Mouse (Mus musculus) layer of hippocampus, adult 9-11 months (tissue): ENCODE measurements around the gene Phospho1.

Experiments used
- DNase-seq: peaks from one replicate; pipeline ENCODE4 v3.0.0; 2022

Gene Phospho1

DNA sequence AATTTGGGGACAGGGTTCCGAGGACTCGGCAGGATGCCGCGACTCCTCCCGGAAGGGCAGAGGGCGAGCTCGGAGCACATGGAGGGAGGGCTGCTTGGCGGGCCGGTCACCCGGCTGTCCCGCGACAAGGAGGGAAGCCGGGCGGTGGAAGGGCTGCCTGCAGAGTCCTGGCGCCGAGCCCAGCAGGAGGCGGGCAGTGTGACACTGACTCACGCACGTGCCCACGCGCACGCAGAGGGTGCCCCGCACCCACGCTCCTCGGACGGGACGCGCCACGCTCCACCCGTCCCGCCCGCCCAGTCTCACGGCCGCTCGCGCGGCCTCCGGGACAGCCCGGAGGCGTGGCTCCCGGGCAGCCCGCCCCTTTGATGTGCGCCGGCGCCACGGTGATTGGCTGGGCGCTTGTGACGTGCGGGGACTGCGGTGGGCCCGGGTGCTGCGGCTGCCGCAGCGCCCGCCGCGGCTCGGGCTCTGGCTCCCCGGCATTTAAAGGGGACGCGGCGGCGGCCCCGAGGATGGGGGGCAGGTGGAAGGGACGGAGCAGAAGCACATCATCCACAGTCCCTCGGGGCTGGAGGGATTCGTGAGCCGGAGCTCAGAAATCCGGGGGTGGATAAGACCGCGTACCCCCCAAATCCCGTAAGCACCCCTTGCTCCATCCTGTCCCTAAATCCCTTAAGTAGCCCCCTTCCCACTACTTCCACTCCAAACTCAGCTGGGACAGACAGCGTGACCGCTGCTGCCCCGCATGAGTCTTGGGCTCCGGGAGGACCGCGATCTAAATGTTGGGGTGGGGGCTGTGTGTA, at the start of gene Phospho1:
Phospho1 (plus strand) TSS at position 429 of the 806 bp plus-strand sequence.
- peak; percentile 88 for DNase-seq

DNA sequence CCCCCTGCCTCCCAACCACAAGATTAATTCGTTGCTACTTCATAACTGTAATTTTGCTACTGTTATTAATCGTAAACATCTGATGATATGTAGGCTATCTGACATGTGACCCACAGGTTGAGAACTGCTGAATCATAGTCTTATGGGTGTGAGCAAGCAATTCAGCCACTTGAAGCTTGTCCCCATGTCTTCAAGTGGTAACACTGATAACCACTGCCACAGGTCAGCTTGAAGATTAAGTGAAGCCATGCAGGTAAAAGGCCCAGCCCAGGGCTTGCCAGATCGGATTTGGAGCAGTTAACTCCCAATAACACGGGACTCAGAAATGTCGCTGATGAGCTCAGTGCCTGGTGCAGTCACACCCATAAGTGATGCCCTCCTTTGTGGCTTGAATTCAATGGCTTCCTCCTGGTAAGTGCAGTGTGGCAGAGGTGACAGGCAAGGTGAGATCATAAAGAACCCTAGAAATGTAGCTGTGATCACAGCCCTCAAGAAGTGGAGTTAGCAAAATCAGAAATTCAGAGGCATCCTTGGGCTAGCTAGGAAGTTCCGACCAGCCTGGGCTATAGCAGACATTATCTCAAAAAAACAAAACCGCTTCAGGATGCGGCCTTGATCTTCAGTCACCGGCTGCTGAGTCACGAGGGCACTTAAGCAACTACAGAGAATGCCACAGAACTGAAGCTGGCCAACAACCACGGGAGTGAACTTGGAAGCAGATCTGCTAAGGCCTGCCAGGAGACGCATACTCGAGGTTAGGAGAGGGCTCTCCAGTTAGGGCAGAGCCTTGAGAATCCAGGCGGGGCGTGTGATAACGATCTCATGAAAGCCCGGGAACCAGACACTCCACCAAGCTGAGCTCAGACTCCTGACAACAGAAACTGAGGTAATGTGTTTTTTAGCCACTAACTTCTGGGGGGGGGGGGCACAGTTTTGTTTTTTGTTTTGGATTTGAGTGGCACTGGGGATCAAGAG, 46.7 kb upstream of the Phospho1 start:
- no peak for DNase-seq

DNA sequence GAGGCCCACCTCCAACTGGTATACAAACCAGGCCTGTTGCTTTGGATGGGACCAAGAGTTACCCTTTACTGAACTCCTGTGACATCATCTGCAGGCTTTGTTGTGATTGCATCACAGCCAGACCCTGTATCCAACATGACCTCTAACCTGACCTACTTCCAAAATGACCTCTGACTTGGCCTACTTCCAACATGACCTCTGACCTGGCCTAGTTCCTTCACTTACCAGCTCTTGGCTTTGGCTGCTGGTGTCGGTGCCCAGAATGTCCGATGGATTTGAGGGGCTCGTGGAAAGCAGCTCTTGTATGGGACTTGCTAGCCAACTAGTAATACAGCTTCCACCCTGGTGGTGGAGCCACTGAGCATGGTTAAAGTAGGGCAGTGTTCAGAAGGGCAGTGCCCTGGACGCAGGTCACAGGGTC, 45.5 kb upstream of the Phospho1 start:
- DNase-seq: no peak

DNA sequence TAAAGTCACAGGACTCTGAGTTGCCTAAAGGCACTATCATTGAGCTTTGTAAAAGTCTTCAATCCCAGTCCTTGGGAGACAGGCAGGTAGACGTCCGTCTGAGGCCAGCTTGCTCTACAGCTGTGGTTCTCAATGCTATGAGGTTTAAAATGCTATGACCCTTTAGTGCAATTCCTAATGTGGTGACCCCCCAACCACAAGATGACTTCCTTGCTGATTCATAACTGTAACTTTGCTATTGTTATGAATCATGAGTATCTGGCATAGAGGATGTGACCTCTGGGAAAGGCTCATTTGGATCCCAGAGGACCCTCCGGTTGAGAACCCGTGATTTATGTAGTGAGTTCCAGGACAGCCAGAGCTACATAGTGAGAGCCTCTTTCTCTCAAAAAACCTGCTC, 44.9 kb upstream of the Phospho1 start:
- DNase-seq: no peak

DNA sequence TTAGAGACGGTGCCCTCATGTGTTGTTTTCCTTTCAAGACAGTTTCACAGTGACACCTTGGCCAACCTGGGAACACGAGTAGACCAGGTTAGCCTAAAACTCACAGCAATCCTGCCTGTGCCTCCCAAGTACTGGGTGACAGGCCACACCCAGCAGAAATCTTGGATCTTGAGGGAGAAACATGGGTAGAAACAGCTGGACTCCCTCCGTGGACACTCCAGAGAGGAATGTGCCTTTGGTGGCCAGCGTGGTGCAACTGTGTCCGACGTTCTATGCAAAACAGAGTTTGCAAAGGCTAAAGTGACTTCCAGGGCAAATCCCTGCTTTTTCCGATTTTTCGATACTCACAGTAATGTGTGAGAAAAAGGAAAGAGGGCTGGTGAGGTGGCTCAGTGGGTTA, 43.8 kb upstream of the Phospho1 start:
- DNase-seq: no peak

DNA sequence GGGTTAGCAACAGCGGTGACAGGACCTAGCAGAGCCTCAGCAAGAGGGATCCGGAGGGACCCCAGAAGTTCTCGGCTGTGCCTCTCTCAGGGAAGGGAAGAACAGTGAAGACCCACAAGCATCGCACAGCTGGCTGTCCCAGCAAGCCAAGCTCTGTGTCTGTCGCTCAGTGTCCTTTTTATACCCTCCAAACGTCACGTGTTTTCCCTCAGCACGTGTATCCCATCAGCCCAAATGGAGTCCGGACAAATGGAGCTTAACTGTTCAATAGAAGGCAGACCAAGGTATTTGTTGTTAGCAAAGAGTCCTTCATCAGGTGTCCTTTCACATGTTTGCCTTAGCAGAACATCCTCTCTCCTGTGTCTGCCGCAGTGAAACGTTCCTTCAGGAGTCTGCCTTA, 42.7 kb upstream of the Phospho1 start:
- DNase-seq: no peak

DNA sequence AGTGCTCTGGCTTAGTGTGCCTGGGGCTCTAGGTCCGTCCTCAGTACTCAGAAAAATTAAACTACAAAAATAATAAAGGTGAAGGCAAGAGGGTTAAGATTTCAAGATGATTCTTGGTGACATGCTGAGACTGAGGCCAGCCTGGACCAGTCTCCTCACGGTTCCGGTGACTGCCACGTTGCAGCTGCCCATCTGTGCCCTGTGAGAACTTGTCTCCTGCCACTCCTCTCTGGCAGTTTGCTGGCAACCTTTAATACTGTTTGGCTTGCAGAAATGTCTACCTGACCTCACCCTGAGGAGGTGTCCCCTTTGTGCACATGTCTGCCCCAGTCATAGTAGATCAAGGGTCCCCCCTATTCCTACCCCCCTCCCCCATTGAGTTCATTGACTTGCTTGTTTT, 40.8 kb upstream of the Phospho1 start:
- no peak for DNase-seq

DNA sequence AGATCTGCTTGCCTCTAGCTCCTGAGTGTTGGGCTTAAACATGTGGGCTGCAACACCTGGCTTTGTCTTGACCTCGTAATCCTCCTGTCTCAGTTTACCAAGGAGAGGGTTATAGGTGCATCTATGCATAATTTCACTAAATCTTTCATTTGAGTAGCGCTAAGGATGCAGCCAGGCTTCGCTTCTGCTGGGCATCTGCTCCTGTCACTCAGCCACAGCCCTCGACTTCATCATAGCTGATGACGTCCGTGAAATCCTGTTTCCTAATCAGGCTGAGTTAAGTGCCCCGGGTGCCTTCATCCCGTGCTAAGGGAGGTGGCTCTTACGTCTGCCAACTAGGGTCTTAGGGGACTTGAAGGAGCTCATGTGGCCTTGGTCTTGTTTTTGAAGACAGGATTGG, 40.3 kb upstream of the Phospho1 start:
- no peak for DNase-seq

DNA sequence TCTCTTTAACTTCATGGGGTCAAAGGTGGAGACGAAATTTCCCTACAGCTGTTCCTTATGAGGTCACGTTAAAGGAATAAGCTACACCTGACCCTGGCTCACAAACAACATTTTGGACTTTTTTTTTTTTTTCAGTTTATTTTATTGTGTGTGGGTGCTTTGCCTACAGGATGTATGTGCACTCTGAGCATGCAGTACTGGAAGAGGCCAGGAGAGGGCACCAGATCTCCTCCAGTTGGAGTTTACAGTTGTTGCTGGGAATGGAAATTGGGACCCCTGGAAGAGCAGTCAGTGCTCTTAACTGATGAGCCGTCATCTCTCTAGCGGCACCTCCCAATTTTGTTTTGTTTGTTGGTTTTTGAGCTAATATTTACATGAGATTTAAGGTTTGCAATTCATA, 38.6 kb upstream of the Phospho1 start:
- DNase-seq: no peak

DNA sequence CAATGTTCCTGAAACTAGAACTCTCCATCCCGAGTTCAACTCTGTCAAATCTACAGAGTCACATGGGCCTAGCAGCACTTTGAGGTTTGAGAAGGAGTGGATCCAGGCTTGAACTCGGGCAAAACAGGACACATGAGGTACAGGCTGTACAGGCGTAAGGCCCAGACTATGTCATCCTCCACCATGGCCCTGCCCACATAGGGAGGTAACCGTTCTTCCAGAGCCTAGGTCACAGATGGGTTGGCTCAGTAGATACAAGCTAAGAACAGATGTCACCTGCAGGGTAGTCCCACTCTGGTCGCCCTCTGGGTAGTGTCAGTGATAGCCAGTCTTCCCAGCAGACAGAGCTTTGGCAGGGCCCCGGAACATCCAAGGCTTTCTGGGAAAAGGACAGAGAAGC, 37.8 kb upstream of the Phospho1 start:
- no peak for DNase-seq

DNA sequence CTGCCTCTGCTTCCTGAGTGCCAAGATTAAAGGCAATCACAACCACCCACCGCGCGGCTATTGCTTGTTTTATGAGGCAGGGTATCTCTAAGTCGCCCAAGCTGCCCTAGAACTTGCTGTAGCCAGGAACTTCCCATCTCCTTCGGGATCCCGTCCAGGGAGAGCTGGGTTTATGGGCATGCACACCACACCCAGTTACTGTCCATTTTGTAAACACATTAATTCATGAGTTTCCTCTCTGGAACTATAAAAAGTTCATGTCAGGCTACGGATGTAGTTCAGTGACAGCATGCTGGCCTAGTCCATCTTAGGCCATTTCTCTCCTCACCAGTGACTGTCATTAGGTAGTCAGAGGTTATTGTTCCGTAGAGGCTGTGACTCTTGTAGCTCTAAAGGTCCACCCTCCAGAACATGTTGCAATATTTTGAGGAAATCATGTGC, 34.8 kb upstream of the Phospho1 start:
- no peak for DNase-seq

DNA sequence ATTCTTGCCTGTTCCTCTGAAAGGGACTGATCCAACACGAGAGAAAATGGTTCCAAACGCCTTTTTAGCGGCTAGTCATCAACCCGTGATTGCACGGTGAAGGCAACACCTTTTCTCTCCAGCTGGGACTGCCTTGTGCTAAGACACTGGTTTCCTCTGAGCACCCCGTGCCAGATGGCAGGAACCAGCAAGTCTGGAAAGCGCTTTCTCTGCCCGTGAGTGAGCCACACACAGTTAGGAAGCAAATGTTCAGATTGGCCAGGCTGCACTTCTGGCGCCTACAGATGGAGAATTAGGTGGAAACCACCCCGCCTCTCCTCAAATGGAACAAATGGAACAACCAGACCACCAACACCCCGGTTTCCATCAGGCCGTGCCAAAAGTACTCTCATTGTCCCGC, 32.5 kb upstream of the Phospho1 start:
- peak; percentile 89 for DNase-seq

DNA sequence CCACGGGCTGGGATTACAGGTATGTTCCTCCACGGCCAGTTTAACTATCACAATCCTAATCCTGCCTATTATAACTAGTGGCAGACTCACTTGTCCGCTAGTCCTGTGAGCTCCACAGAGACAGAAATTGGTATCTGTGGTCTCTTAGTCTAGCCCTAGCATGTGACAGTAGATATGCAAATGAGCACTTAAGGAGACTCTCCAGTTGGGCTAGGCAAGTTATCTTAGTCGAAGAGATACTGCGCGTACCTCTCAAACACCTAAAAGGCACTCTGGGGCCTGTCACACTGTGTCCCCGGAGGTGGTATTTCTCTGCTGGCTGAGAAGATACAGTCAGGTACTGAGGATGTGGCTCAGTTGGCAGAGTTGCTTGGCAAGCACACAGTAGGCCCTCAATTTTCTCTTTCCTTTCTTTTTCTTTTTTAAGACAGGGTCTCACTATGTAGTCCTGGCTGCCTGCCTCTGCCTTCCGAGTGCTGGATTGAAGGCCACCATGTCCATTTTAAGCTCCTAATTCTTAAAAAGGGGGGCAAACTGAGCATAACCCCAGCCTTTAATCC, 31.3 kb upstream of the Phospho1 start:
- DNase-seq: no peak

DNA sequence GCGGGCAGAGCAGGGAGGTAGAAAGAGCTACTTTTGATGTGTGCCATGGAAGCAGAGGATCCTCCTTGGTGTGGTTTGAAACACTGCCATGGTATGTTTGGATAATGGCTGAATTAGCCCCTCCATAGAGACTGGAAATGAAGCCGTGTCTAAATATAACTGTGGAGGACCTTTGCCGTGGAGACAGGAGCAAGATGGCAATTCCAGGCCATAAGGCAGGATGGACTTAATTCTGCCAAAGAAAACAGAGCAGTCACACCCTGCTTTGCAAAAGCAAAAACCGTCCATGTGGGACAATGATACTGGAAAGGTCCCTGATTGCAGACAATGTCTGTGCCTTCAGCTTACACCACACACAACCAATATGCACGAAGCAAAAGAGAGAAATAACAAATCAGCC, 30.1 kb upstream of the Phospho1 start:
- no peak for DNase-seq

DNA sequence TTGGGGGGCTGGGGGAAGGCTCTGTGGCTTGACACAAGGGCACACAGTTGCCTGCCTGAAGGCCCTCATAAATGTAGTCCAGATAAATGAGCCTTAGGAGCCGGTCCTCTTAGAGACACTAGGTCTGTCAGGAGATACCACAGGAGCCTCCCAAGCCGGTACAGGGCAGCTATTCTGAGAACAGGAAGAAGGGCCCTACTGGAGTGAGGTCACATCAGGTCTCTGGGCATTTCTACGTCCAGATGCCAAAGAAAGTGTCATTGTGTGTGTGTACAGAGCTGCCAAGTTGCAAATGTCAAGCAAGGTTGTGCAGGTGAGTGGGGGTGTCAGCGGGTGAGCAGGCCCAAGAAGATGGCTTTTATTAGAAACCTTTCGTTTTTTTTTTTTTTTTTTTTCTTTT, 28.7 kb upstream of the Phospho1 start:
- DNase-seq: no peak

DNA sequence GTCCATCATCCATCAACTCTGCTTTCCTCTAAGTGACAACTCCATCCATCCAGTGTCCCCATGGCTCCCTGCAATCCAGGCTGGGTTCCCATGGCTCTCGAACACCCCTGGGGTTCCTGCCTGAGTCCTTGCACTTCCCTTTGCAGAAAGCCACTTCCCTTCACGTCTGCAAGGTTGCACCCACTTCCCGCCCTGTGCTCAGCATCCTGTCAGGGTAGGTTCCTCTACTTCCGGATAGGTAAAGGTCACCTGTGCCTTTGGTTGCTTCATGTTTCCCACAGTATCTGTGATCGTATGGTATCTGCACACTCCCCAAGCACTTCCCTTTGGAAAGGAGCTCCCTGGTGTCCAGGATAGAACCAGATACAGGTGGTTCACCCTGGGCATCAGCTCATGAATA, 19.3 kb upstream of the Phospho1 start:
- DNase-seq: no peak

DNA sequence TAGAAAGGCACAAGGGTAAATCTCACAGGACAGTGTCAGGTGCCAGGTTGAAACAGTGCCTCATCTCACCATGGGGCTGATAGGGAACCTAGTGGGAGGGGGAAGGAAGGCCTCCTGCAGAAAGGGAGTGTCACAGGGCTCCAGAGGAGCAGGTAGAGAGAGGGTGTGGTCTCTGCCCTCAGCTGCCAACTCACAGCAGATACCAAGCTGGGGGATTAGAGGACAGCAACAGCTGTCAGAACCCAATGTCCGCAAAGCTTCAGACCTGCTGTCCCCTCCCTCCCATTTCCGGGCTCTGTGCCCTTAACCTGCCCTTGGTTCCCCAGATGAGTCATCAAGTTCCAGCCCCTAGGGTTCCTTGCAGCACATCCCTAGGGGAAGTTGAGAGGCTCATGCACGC, 18.8 kb upstream of the Phospho1 start:
- no peak for DNase-seq

DNA sequence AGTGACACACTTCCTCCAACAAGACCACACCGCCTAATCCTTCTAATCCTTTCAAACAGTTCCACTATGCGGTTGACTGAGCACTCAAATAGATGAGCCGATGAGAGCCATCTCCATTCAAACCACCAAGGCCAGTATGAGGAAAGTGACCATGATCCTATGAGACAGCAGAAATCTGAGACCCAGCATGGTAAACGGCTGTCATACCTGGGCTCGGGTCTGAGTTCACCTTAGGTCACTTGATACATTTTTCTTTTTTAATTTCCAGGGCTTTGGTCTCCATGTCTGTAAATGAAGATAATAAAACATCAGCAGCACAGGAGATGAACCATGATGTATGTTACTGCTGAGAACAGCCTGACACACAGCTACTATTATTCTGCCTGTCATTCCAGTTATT, 16.4 kb upstream of the Phospho1 start:
- DNase-seq: no peak

DNA sequence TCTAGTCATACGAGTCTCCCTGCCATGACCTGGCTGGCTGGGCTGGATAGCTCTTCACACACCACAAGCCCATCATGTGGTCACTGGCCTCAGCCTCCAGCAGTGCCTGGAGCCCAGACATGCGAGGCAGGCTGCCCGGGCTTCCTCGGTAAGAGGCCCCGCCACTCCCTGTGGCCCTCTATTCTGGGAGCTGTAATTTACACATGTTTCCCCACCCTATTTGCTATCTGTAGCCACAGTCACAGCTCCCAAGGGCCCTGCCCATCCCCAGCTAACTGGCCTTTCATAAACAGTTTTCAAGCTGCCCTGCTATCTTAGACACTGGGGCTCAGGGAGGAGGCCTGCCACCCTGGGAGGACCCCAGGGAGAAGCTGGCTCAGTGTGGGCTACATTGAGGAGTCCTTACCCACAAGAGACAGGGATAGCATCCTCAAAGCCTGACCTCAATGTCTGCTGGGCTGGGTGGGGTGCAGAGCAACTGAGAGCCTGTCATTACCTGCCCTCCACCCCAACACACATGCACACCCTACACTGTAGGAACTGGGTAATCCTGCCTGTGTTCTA, 15.8 kb upstream of the Phospho1 start:
- no peak for DNase-seq

DNA sequence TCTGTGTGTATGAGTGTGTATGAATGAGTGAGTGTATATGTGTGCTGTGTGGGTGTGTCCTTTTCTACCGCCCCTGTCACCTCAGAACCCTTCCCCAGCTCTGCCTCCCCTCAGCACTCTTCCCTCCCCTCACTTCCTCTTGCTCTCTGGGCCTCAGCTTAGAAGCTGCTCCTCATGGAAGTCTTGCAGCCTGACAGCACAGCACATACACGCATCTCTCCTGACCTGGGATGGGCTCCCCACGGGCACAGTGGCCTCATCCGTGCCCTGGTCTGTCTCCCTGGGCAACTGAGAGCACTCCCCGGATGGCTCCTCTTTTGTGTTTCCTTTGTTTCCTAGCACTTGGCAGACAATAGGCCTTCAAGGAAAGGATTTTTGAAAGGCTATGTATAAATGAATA, 14.7 kb upstream of the Phospho1 start:
- no peak for DNase-seq

DNA sequence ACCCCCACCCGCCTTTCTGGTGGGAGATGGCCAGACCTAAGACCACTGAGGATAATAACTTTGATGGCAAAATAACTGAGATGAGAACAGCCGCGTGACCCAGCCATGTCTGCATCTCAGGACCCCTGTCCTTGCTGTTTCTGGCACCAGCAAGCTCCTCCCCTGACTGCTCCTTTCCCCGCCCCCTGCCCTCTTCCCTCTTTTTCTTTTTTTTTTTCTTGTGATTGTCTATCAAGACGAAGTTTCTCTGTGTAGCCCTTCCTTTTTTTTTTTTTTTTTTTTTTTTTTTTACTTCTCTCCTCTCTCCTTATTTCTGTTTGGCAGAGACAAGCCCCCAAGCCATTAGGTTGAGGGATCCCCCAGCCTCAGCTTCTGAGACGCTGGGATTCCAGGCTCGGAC, 13.5 kb upstream of the Phospho1 start:
- DNase-seq: no peak

DNA sequence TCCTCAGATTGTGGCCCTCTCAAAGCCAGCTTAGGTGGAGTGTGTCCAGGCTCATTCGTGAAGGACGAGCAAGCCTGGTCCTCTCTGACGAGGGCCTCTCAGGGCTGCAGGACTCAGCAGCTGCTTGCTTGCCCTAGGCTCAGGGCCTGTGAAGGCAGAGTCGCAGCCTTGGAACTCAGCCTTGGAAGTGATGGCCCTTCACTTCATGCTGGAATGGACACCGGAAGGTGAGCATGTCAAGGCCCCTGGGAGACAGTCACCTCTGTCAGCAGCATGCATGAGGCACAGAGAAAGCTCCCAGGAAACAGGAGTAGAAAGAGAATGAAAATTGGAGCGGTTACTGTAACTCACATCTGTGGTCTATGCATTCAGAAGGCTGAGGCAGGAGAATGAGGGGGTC, 12.6 kb upstream of the Phospho1 start:
- no peak for DNase-seq

DNA sequence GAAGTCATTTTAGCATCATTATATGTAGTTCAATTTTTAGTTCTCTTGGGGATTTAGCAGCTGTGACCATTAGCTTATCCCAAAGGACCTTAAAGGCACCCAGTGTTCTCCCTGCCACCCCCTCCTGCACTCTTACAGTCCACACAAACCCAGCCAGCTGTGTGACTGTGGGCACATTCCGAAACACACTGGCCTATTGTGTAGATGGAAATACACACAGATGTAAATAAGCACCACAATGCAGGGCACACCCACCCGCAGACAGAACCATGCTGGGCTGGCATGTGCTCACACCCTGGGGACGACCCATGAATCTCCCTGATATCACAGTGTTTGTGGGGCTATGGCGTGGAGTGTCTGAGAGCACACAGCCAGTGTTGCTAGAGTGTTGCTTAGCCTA, 12.1 kb upstream of the Phospho1 start:
- DNase-seq: peak; percentile 72
